Mouse (Mus musculus): ENCODE data around the gene Tnfaip8l1. TPM values are rescaled to one million over a fixed set of nuclear protein-coding genes. Genes with fewer than 3 reads are reported as not detected.

Gene Tnfaip8l1
- 13.3 and 13.7 TPM in 2 replicates for polyA plus RNA-seq (2014; fragmentation: Nextera tagmentation; extraction: Ambion mirVana)

DNA sequence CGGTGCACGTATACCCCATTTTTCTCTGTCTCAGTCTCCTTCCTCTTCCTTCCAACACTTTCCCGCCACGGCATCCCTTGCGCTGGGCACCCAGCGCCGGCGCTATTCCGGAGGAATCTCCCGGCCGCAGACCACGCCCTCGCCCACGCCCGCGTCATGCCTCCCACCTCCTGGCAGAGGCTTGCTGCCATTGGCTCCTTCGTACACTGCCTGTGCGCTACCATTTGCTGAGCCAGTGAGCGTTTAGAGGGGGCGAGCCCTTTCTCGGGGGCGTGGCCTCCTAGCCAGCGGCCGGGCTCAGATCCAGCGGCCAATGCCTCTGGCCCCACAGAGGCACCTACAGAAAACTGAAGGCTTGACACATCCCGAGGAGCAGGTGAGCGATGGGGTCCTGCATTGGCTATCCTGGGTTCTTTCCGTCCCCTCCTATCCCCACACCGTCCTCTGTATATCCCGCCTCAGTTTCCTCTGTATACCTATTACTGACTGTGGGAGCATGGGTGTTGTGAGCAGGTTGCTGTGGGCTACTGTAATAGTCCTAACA is at the start of gene Tnfaip8l1:
TSS of gene Tnfaip8l1 (plus strand) at position 247 of the 544 bp plus-strand sequence.
- H3K4me1 ChIP-seq (ENCODE audit: control insufficient read depth, insufficient read depth, low read length): peaks cover 16% of the 10 kb centered on the region
- no peak within 1 kb of the TSS for H3K27ac ChIP-seq (ENCODE audit: low read length)
- peak within 1 kb of the TSS; percentile 73 for H3K4me2 ChIP-seq (replicated peaks; ENCODE audit: low read depth, low read length)
- peak within 1 kb of the TSS; percentile 30; the same call in 1 of the 2 replicates for H3K9ac ChIP-seq (replicated peaks; ENCODE audit: low read depth, low read length)
- H3K36me3 ChIP-seq (ENCODE audit: control insufficient read depth, insufficient read depth, low read length): no peaks in the 10 kb centered on the region
- WGBS: 1% methylated on average over 30 of the region's 30 CpGs
- no peaks in the 10 kb centered on the region for H3K9me3 ChIP-seq (ENCODE audit: control insufficient read depth, low read depth, low read length)
- H3K27me3 ChIP-seq (ENCODE audit: control insufficient read depth, insufficient read depth, low read length): no peaks in the 10 kb centered on the region
- H3K4me3 ChIP-seq (ENCODE audit: low read depth, low read length): peak within 1 kb of the TSS; percentile 40
- ATAC-seq (ENCODE audit: insufficient number of reproducible peaks, insufficient read depth, low FRiP score, low read depth): peak; percentile 97

DNA sequence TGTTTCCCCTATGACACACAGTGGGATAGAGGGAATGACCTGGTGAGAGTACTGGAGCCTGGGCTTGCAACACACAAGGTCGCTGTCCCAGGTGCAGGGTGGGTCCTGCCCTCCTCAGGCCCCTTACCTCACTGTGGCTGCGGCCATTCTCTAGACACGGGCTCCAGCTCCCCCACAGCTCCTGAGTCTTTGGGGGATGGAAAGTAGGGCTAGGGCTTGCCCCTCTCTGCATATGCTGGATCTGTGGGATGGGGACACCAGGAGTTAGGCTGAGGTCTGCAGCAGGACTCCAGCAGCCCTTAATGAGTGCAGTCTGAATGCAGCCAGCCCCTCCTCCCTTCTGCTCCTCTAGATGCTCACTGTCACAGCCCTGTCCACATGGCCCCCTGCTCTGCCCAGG is 49.5 kb upstream of the Tnfaip8l1 start:
- no peak overlapping the region for H3K27ac ChIP-seq (ENCODE audit: low read length)
- H3K4me2 ChIP-seq (replicated peaks; ENCODE audit: low read depth, low read length): no peak overlapping the region
- H3K36me3 ChIP-seq (ENCODE audit: control insufficient read depth, insufficient read depth, low read length): no peaks in the 10 kb centered on the region; the same call in 1 of the 2 replicates
- H3K9ac ChIP-seq (replicated peaks; ENCODE audit: low read depth, low read length): no peak overlapping the region
- no peaks in the 10 kb centered on the region for H3K27me3 ChIP-seq (ENCODE audit: control insufficient read depth, insufficient read depth, low read length)
- H3K4me1 ChIP-seq (ENCODE audit: control insufficient read depth, insufficient read depth, low read length): no peaks in the 10 kb centered on the region
- H3K9me3 ChIP-seq (ENCODE audit: control insufficient read depth, low read depth, low read length): no peaks in the 10 kb centered on the region
- WGBS: 82% methylated on average over 3 of the region's 3 CpGs
- H3K4me3 ChIP-seq (ENCODE audit: low read depth, low read length): no peak overlapping the region
- ATAC-seq (ENCODE audit: insufficient number of reproducible peaks, insufficient read depth, low FRiP score, low read depth): no peak

DNA sequence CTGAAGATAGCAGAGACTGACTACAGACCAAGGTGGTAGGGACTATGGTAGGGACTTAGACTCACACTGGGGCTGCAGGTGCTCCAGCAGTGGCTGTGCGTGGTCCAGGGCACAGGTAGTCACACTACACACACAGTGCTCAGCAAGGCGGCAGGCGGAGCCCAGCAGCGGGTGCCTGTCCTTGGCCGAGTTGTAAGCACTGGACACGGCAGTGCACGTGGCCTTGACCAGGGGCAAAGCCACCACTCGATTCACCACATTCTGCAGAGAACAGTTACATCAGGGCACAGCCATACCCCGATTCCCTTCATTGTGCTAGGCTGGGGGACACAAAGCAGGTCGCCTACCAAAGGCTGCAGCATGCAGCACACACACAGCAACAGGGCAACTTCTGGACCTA is 46.1 kb upstream of the Tnfaip8l1 start:
- Histone ChIP-seq H3K4me3 (ENCODE audit: low read depth, low read length) (no peak overlapping the region), H3K9me3 (ENCODE audit: control insufficient read depth, low read depth, low read length) (no peaks in the 10 kb centered on the region), H3K4me2 (replicated peaks; ENCODE audit: low read depth, low read length) (no peak overlapping the region), H3K27ac (ENCODE audit: low read length) (no peak overlapping the region), H3K36me3 (ENCODE audit: control insufficient read depth, insufficient read depth, low read length) (no peaks in the 10 kb centered on the region), H3K27me3 (ENCODE audit: control insufficient read depth, insufficient read depth, low read length) (peaks cover 18% of the 10 kb centered on the region), H3K9ac (replicated peaks; ENCODE audit: low read depth, low read length) (no peak overlapping the region), H3K4me1 (ENCODE audit: control insufficient read depth, insufficient read depth, low read length) (peaks cover 3% of the 10 kb centered on the region; the same call in 1 of the 2 replicates)
- WGBS: 80% methylated on average over 10 of the region's 10 CpGs
- no peak for ATAC-seq (ENCODE audit: insufficient number of reproducible peaks, insufficient read depth, low FRiP score, low read depth)

DNA sequence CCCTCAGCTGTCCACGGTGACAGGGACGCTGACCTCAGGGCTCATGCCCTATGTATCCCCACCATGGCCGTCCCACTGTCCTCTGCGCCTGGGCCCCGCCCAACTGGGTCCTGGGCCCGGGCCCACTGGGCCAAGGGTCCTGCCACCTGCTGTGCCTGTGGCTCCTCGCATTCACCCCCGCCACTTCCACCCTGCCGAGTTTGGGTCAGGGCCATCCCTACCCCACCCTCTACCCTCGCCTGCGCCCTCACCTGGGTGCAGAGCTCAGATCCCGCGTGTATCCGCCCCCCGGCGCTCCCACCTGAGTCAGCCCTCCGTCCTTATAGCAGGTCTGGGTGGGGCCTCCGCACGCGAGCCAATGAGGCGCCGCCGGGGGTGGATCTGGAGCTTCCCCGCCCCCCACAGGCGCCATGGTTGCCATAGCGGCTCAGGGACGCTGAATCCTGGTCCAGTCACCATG is 45.0 kb upstream of the Tnfaip8l1 start, which contains the start of gene Plin5:
TSS of gene Plin5 (minus strand) at position 346 of the 460 bp plus-strand sequence.
- ATAC-seq (ENCODE audit: insufficient number of reproducible peaks, insufficient read depth, low FRiP score, low read depth): peak; percentile 67
- H3K9ac ChIP-seq (replicated peaks; ENCODE audit: low read depth, low read length): no peak within 1 kb of the TSS; the same call in 1 of the 2 replicates

DNA sequence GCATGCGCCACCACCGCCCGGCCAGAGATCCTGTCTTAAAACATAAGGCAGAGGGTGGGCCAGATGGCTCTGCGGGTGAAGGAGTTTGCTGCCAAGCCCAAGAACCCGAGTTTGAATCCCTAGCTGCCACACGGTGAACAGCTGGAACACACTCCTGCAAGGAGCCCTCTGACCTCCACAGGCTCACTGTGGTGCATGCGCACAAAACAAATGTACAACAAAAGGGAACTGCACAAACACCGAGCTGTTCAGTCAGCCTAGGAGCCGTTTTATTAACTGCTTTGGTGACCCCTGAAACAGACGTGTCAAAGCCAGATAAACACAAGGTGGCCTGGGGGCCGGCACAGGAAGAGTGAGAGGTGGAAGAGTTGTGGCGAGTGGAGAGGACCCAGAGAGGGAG is 42.8 kb upstream of the Tnfaip8l1 start:
- Histone ChIP-seq H3K4me3 (ENCODE audit: low read depth, low read length) (no peak overlapping the region), H3K4me2 (replicated peaks; ENCODE audit: low read depth, low read length) (peak overlapping the region; percentile 23; the same call in 1 of the 2 replicates), H3K36me3 (ENCODE audit: control insufficient read depth, insufficient read depth, low read length) (no peaks in the 10 kb centered on the region), H3K4me1 (ENCODE audit: control insufficient read depth, insufficient read depth, low read length) (peaks cover 3% of the 10 kb centered on the region; the same call in 1 of the 2 replicates), H3K27ac (ENCODE audit: low read length) (no peak overlapping the region), H3K9me3 (ENCODE audit: control insufficient read depth, low read depth, low read length) (peaks cover 10% of the 10 kb centered on the region), H3K9ac (replicated peaks; ENCODE audit: low read depth, low read length) (no peak overlapping the region), H3K27me3 (ENCODE audit: control insufficient read depth, insufficient read depth, low read length) (peaks cover 29% of the 10 kb centered on the region)
- ATAC-seq (ENCODE audit: insufficient number of reproducible peaks, insufficient read depth, low FRiP score, low read depth): no peak
- WGBS: 38% methylated on average over 12 of the region's 12 CpGs

More for the DNA sequence above, 45.0 kb upstream of the Tnfaip8l1 start, which contains the start of gene Plin5:
- no peaks in the 10 kb centered on the region for H3K36me3 ChIP-seq (ENCODE audit: control insufficient read depth, insufficient read depth, low read length)
- peaks cover 3% of the 10 kb centered on the region; the same call in 1 of the 2 replicates for H3K4me1 ChIP-seq (ENCODE audit: control insufficient read depth, insufficient read depth, low read length)
- WGBS: 1% methylated on average over 24 of the region's 27 CpGs
- peak within 1 kb of the TSS; percentile 19 for H3K4me3 ChIP-seq (ENCODE audit: low read depth, low read length)
- H3K27ac ChIP-seq (ENCODE audit: low read length): no peak within 1 kb of the TSS
- peaks cover 23% of the 10 kb centered on the region for H3K27me3 ChIP-seq (ENCODE audit: control insufficient read depth, insufficient read depth, low read length)
- peaks cover 2% of the 10 kb centered on the region for H3K9me3 ChIP-seq (ENCODE audit: control insufficient read depth, low read depth, low read length)
- H3K4me2 ChIP-seq (replicated peaks; ENCODE audit: low read depth, low read length): peak within 1 kb of the TSS; percentile 42

DNA sequence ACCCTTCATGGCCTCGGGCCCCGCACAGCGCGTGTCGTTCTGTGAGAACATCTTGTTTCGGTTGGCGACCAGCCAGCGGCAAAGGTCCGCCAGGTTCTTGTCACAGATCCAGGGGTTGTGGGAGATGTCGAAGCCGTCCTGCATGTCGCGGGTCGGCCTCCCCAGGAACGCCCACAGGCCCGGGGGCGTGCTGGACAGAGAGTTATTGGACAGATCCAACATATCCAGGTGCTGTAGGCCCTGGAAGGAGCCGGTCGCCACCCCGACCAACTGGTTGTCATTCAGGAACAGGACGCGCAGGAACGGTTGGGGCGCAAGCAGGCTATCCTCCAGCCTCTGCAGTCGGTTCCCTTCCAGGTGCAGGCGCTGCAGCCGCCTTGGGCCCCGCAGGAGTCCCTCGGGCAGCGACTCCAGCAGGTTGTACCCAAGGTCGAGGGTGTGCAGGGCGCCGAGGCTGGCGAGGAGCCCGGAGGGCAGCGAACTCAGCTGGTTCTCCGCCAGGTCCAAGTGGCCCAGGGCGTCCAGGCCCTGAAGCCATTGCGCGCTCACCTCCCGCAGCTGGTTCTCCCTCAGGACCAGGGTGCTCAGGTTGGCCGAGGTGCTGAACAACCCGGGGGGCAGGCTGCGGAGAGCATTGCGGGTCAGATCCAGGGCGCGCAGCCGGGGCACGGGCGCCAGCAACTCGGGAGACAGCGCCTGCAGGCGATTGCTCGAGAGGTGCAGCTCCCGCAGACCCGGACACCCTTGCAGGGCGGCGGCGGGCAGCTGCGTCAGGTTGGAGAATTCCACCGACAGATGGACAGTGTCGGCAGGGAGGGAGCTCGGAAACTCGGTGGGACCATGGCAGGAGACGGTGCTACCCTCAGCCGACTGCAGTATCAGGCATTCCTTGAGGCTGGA is 42.0 kb upstream of the Tnfaip8l1 start:
- H3K27me3 ChIP-seq (ENCODE audit: control insufficient read depth, insufficient read depth, low read length): peaks cover 29% of the 10 kb centered on the region
- peaks cover 3% of the 10 kb centered on the region; the same call in 1 of the 2 replicates for H3K4me1 ChIP-seq (ENCODE audit: control insufficient read depth, insufficient read depth, low read length)
- H3K4me3 ChIP-seq (ENCODE audit: low read depth, low read length): no peak overlapping the region
- no peaks in the 10 kb centered on the region for H3K36me3 ChIP-seq (ENCODE audit: control insufficient read depth, insufficient read depth, low read length)
- H3K9ac ChIP-seq (replicated peaks; ENCODE audit: low read depth, low read length): no peak overlapping the region
- no peak overlapping the region for H3K27ac ChIP-seq (ENCODE audit: low read length)
- peak overlapping the region; percentile 23 for H3K4me2 ChIP-seq (replicated peaks; ENCODE audit: low read depth, low read length)
- peaks cover 10% of the 10 kb centered on the region for H3K9me3 ChIP-seq (ENCODE audit: control insufficient read depth, low read depth, low read length)
- ATAC-seq (ENCODE audit: insufficient number of reproducible peaks, insufficient read depth, low FRiP score, low read depth): no peak
- WGBS: 5% methylated on average over 66 of the region's 66 CpGs

DNA sequence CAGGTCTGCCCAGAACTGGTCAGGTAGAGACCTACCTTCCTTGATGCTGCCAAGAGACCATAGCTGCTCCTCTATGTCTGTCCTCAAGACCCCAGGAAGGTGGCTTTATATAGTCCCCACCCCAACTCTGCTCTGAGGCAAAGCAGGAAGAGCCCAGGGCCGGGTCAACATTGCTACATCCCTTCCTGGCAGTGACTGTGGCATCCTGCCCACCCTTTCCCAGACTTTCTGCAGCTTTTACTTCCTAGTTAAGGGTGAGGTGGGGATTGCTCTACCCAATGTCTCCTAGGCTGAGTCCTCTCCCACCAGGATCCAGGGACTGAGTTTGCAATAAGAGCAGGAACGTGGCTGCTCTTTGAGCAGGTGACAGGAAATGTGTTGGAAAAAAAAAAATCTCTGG is 40.5 kb upstream of the Tnfaip8l1 start, which contains the start of gene Lrg1:
TSS of gene Lrg1 (minus strand) at position 176 of the 400 bp plus-strand sequence.
- Histone ChIP-seq H3K27me3 (ENCODE audit: control insufficient read depth, insufficient read depth, low read length) (peaks cover 29% of the 10 kb centered on the region), H3K9ac (replicated peaks; ENCODE audit: low read depth, low read length) (no peak within 1 kb of the TSS), H3K9me3 (ENCODE audit: control insufficient read depth, low read depth, low read length) (peaks cover 10% of the 10 kb centered on the region), H3K4me1 (ENCODE audit: control insufficient read depth, insufficient read depth, low read length) (peaks cover 3% of the 10 kb centered on the region; the same call in 1 of the 2 replicates), H3K27ac (ENCODE audit: low read length) (no peak within 1 kb of the TSS), H3K36me3 (ENCODE audit: control insufficient read depth, insufficient read depth, low read length) (no peaks in the 10 kb centered on the region), H3K4me3 (ENCODE audit: low read depth, low read length) (no peak within 1 kb of the TSS), H3K4me2 (replicated peaks; ENCODE audit: low read depth, low read length) (no peak within 1 kb of the TSS)
- ATAC-seq (ENCODE audit: insufficient number of reproducible peaks, insufficient read depth, low FRiP score, low read depth): no peak
- WGBS: 72% methylated on average over 2 of the region's 2 CpGs

DNA sequence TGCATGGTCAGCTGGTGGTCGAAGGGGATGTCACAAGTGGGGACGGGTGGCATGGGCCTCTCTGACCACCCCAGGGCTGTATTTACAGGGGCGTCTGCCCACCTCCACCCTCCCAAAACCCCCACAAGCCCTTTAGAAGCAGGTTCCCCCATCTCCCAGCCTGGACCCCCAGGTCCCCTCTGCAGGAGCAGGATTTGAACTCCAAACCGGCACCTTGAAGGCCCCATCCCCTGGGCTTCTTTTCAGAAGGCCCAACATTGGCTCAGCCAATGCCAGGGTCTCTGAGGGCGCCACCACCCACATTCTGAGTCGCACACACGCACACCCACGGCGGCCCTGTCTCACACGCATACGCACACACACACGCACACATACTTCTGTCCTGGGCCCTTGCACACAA is 39.1 kb upstream of the Tnfaip8l1 start:
- no peak overlapping the region for H3K4me2 ChIP-seq (replicated peaks; ENCODE audit: low read depth, low read length)
- peaks cover 10% of the 10 kb centered on the region for H3K9me3 ChIP-seq (ENCODE audit: control insufficient read depth, low read depth, low read length)
- H3K36me3 ChIP-seq (ENCODE audit: control insufficient read depth, insufficient read depth, low read length): no peaks in the 10 kb centered on the region
- no peak overlapping the region for H3K9ac ChIP-seq (replicated peaks; ENCODE audit: low read depth, low read length)
- no peak overlapping the region for H3K4me3 ChIP-seq (ENCODE audit: low read depth, low read length)
- 89% methylated on average over 12 of the region's 12 CpGs for WGBS
- no peak overlapping the region for H3K27ac ChIP-seq (ENCODE audit: low read length)
- ATAC-seq (ENCODE audit: insufficient number of reproducible peaks, insufficient read depth, low FRiP score, low read depth): no peak
- H3K27me3 ChIP-seq (ENCODE audit: control insufficient read depth, insufficient read depth, low read length): peaks cover 29% of the 10 kb centered on the region
- peaks cover 3% of the 10 kb centered on the region; the same call in 1 of the 2 replicates for H3K4me1 ChIP-seq (ENCODE audit: control insufficient read depth, insufficient read depth, low read length)
